Mouse (Mus musculus) spleen, adult 2 months (tissue): ENCODE results near the gene Notch2.

Experiments used
- CTCF ChIP-seq: fragments of 200-500 bp; IDR thresholded peaks from 2 replicates; pipeline ENCODE4 v1.5.1; 2011; ENCODE audit warnings: mild to moderate bottlenecking, inconsistent platforms; ENCODE audit not compliant: insufficient read depth, insufficient read length, insufficient replicate concordance; ENCODE audit errors: extremely low read depth
- POLR2A ChIP-seq: fragments of 200-500 bp; IDR thresholded peaks from 2 replicates; pipeline ENCODE4 v1.6.1; 2011; ENCODE audit warnings: low read depth, low read length, inconsistent platforms

GRCm38 (mm10) chr3:98055808-98056728 is 42.7 kb downstream of the Notch2 start:
- no peak for TF ChIP-seq CTCF
- no peak for TF ChIP-seq POLR2A
